Mouse (Mus musculus): ENCODE measurements around the gene Anapc7. TPM values are rescaled to one million over a fixed set of nuclear protein-coding genes. Genes with fewer than 3 reads are reported as not detected.
"Not testable (repeated sequence)": the region's sequence is repeated elsewhere in the genome, so short reads cannot be mapped to it uniquely, and the experiment has no call there.

Gene Anapc7
- total and polyA plus RNA-seq, 2 experiments from 2014 or later, result 33.0 to 42.0 TPM

GRCm38 (mm10) chr5:122476078-122476477 is 54.6 kb downstream of the Anapc7 start:
- ATAC-seq, result no peak
- WGBS, result 76% methylated on average over 3 of the region's 3 CpGs
- TF ChIP-seq CTCF (IDR thresholded peaks at IDR 0.05; ENCODE audit: low read depth), result no peak
- H3K27me3 ChIP-seq (ENCODE audit: insufficient read depth, low read length), result no peaks in the 10 kb centered on the region
- H3K9me3 ChIP-seq (ENCODE audit: low read length), result no peaks in the 10 kb centered on the region
- no peak overlapping the region for H3K9ac ChIP-seq
- H3K4me2 ChIP-seq (ENCODE audit: low read depth), result no peak overlapping the region
- no peak for DNase-seq
- no peak overlapping the region for H3K27ac ChIP-seq (ENCODE audit: low read depth, low read length)
- H3K4me1 ChIP-seq (ENCODE audit: insufficient read depth), result no peaks in the 10 kb centered on the region
- no peak overlapping the region for H3K4me3 ChIP-seq (ENCODE audit: low read depth, low read length)
- peaks cover 49% of the 10 kb centered on the region for H3K36me3 ChIP-seq (ENCODE audit: insufficient read depth)

- no peaks in the 10 kb centered on the region for H3K9me3 ChIP-seq (ENCODE audit: low read length)
- H3K4me1 ChIP-seq (ENCODE audit: insufficient read depth), result no peaks in the 10 kb centered on the region
- no peak overlapping the region for H3K4me2 ChIP-seq (ENCODE audit: low read depth)
- no peak overlapping the region for H3K9ac ChIP-seq
- ATAC-seq (no peak), DNase-seq (no peak)
- WGBS, result 91% methylated on average over 3 of the region's 3 CpGs
- no peak for TF ChIP-seq CTCF (IDR thresholded peaks at IDR 0.05; ENCODE audit: low read depth)
- H3K27me3 ChIP-seq (ENCODE audit: insufficient read depth, low read length), result no peaks in the 10 kb centered on the region
- H3K36me3 ChIP-seq (ENCODE audit: insufficient read depth), result peaks cover 48% of the 10 kb centered on the region
- no peak overlapping the region for H3K4me3 ChIP-seq (ENCODE audit: low read depth, low read length)
- H3K27ac ChIP-seq (ENCODE audit: low read depth, low read length), result no peak overlapping the region
Measured at GRCm38 (mm10) chr5:122477492-122477891, 56.0 kb downstream of the Anapc7 start.

- DNase-seq (no peak), ATAC-seq (no peak)
- WGBS, result 54% methylated on average over 2 of the region's 2 CpGs
- H3K36me3 ChIP-seq (ENCODE audit: insufficient read depth), result peaks cover 57% of the 10 kb centered on the region
- H3K27me3 ChIP-seq (ENCODE audit: insufficient read depth, low read length), result no peaks in the 10 kb centered on the region
- H3K4me1 ChIP-seq (ENCODE audit: insufficient read depth), result no peaks in the 10 kb centered on the region
- no peak overlapping the region for H3K27ac ChIP-seq (ENCODE audit: low read depth, low read length)
- H3K4me2 ChIP-seq (ENCODE audit: low read depth), result no peak overlapping the region
- no peak overlapping the region for H3K4me3 ChIP-seq (ENCODE audit: low read depth, low read length)
- no peak overlapping the region for H3K9ac ChIP-seq
- no peaks in the 10 kb centered on the region for H3K9me3 ChIP-seq (ENCODE audit: low read length)
- TF ChIP-seq CTCF (IDR thresholded peaks at IDR 0.05; ENCODE audit: low read depth), result no peak
Measured at GRCm38 (mm10) chr5:122479131-122479530, 57.6 kb downstream of the Anapc7 start.

- H3K9me3 ChIP-seq (ENCODE audit: low read length), result no peaks in the 10 kb centered on the region
- H3K27ac ChIP-seq (ENCODE audit: low read depth, low read length), result no peak overlapping the region
- H3K4me3 ChIP-seq (ENCODE audit: low read depth, low read length), result no peak overlapping the region
- no peak for TF ChIP-seq CTCF (IDR thresholded peaks at IDR 0.05; ENCODE audit: low read depth)
- H3K36me3 ChIP-seq (ENCODE audit: insufficient read depth), result peaks cover 63% of the 10 kb centered on the region
- no peaks in the 10 kb centered on the region for H3K27me3 ChIP-seq (ENCODE audit: insufficient read depth, low read length)
- no peak for DNase-seq
- H3K9ac ChIP-seq, result no peak overlapping the region
- ATAC-seq, result no peak
- no peaks in the 10 kb centered on the region for H3K4me1 ChIP-seq (ENCODE audit: insufficient read depth)
- H3K4me2 ChIP-seq (ENCODE audit: low read depth), result no peak overlapping the region
- WGBS, result 81% methylated on average over 5 of the region's 5 CpGs
Measured at GRCm38 (mm10) chr5:122481844-122482243, 60.4 kb downstream of the Anapc7 start.

- Histone ChIP-seq H3K4me3 (ENCODE audit: low read depth, low read length) (no peak overlapping the region), H3K27me3 (ENCODE audit: insufficient read depth, low read length) (no peaks in the 10 kb centered on the region), H3K9me3 (ENCODE audit: low read length) (no peaks in the 10 kb centered on the region), H3K4me2 (ENCODE audit: low read depth) (no peak overlapping the region), H3K27ac (ENCODE audit: low read depth, low read length) (no peak overlapping the region), H3K9ac (no peak overlapping the region), H3K36me3 (ENCODE audit: insufficient read depth) (peaks cover 56% of the 10 kb centered on the region), H3K4me1 (ENCODE audit: insufficient read depth) (no peaks in the 10 kb centered on the region)
- no peak for TF ChIP-seq CTCF (IDR thresholded peaks at IDR 0.05; ENCODE audit: low read depth)
- WGBS, result 94% methylated on average over 6 of the region's 6 CpGs
- ATAC-seq (no peak), DNase-seq (no peak)
Measured at GRCm38 (mm10) chr5:122482733-122483391, 61.4 kb downstream of the Anapc7 start.

- not testable (repeated sequence) for H3K9ac ChIP-seq; ATAC-seq; H3K9me3 ChIP-seq (ENCODE audit: low read length); H3K4me3 ChIP-seq (ENCODE audit: low read depth, low read length); DNase-seq; H3K27me3 ChIP-seq (ENCODE audit: insufficient read depth, low read length); H3K4me1 ChIP-seq (ENCODE audit: insufficient read depth); H3K27ac ChIP-seq (ENCODE audit: low read depth, low read length); H3K4me2 ChIP-seq (ENCODE audit: low read depth)
- peaks cover 70% of the 10 kb centered on the region for H3K36me3 ChIP-seq (ENCODE audit: insufficient read depth)
- WGBS, result 85% methylated on average over 5 of the region's 5 CpGs
Measured at GRCm38 (mm10) chr5:122486243-122486642, 64.8 kb downstream of the Anapc7 start.

- Histone ChIP-seq H3K36me3 (ENCODE audit: insufficient read depth) (peaks cover 65% of the 10 kb centered on the region), H3K9me3 (ENCODE audit: low read length) (no peaks in the 10 kb centered on the region), H3K27me3 (ENCODE audit: insufficient read depth, low read length) (no peaks in the 10 kb centered on the region), H3K27ac (ENCODE audit: low read depth, low read length) (no peak overlapping the region), H3K4me2 (ENCODE audit: low read depth) (no peak overlapping the region), H3K4me3 (ENCODE audit: low read depth, low read length) (no peak overlapping the region), H3K4me1 (ENCODE audit: insufficient read depth) (no peaks in the 10 kb centered on the region), H3K9ac (no peak overlapping the region)
- no peak for DNase-seq
- no peak for ATAC-seq
- WGBS, result 83% methylated on average over 6 of the region's 6 CpGs
- TF ChIP-seq CTCF (IDR thresholded peaks at IDR 0.05; ENCODE audit: low read depth), result no peak
Measured at GRCm38 (mm10) chr5:122487825-122488224, 66.3 kb downstream of the Anapc7 start.

All from forebrain, postnatal 0 days (tissue).